ENCODE assay signal across 8 mouse cellular contexts in the genomic region with DNA sequence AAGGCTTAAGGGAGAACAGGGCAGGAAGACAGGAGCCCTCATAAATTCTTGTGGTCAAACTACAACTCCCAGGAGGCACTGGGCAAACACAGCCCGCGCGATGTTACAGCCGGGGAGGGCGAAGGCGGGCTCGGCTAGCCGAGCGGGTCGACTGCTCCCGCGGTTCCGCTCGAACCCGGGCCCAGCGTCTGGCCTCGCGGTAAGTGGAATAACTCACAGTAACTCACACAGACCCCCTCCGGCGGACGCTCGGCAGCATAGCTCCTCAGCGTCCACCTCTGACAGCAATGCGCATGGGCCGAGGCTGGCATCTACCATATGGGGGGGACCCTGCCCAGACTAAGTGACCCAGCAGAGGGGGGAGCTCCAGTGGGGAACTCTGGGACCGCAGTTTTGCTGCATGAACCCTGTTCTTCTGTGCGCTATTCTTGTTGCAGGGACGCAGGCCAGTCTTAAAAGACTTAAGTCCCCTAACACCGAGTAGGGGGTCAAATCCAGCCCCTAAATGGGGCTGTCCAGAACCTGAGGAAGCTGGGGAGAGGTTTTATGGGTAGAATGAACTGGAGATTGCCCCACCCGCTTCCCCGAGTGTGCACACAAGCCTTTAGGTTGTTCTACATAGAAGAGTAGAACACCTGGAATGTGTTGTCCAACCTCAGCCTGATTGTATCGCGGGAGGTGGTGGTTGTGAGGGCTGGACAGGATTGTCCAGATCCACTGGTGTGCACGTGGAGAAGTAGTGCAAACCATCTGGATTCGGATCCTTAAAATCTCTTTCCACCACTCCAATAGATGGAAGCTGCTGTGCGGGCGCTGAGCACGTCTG. TPM values are rescaled to one million over a fixed set of nuclear protein-coding genes. Genes with fewer than 3 reads are reported as not detected.
DNase-seq lines count a peak whose midpoint lies in the region; ATAC-seq and TF ChIP-seq lines count a peak whose summit lies in the region.

Gene Bckdk, plus strand, starts transcription at position 112 of the 826 bp plus-strand sequence.

- peak; percentile 90 for DNase-seq in brain, embryonic 14.5 days (ENCODE audit: low read depth)
- peak; percentile 94 for DNase-seq in kidney, postnatal 0 days (ENCODE audit: low spot score)
- DNase-seq in liver, embryonic 11.5 days (ENCODE audit: low spot score), result peak; percentile 83
- DNase-seq in natural killer cell, adult 2 months (ENCODE audit: low spot score in 2 of 2), result peak; percentile 34 to 59

- H3K79me3 ChIP-seq in C2C12 (ENCODE audit: low read depth), result peaks cover 2% of the 10 kb centered on the region

- peaks cover 10% of the 10 kb centered on the region for H3K79me2 ChIP-seq in C2C12 (ENCODE audit: control insufficient read depth, insufficient read depth)

- peak within 1 kb of the TSS; percentile 95 for H3K9ac ChIP-seq in heart, embryonic 12.5 days
- H3K9ac ChIP-seq in kidney, postnatal 0 days (ENCODE audit: low read depth, low read length), result peak within 1 kb of the TSS; percentile 91
- H3K9ac ChIP-seq in liver, embryonic 11.5 days (ENCODE audit: low read depth, low read length), result peak within 1 kb of the TSS; percentile 96
- H3K9ac ChIP-seq in stomach, embryonic 15.5 days, result peak within 1 kb of the TSS; percentile 94

- TF ChIP-seq POLR2A in brain, embryonic 14.5 days (IDR thresholded peaks at IDR 0.05; ENCODE audit: borderline replicate concordance, extremely low read depth, insufficient read depth, insufficient read length, poor library complexity, severe bottlenecking), result peak; percentile 59; the same call in 1 of the 2 replicates

- peak within 1 kb of the TSS; percentile 85 for H3K4me3 ChIP-seq in C2C12 (ENCODE audit: insufficient read depth, poor library complexity, severe bottlenecking)
- peak within 1 kb of the TSS; percentile 77 for H3K4me3 ChIP-seq in erythroblast, embryonic 14.5 days (replicated peaks)
- peak within 1 kb of the TSS; percentile 84 for H3K4me3 ChIP-seq in heart, embryonic 12.5 days
- H3K4me3 ChIP-seq in kidney, postnatal 0 days (replicated peaks; ENCODE audit: low read depth, low read length), result peak within 1 kb of the TSS; percentile 85
- H3K4me3 ChIP-seq in liver, embryonic 11.5 days (ENCODE audit: low read depth, low read length), result peak within 1 kb of the TSS; percentile 86
- H3K4me3 ChIP-seq in stomach, embryonic 15.5 days (replicated peaks), result peak within 1 kb of the TSS; percentile 84

- peaks cover 56% of the 10 kb centered on the region for H3K4me1 ChIP-seq in erythroblast, embryonic 14.5 days (ENCODE audit: control insufficient read depth)
- peaks cover 16% of the 10 kb centered on the region for H3K4me1 ChIP-seq in heart, embryonic 12.5 days (replicated peaks)
- 0 out of 2 replicates have a peak, but pooled peaks cover 4% of the 10 kb centered on the region for H3K4me1 ChIP-seq in kidney, postnatal 0 days (replicated peaks; ENCODE audit: insufficient read depth, low read length)
- H3K4me1 ChIP-seq in liver, embryonic 11.5 days (replicated peaks; ENCODE audit: control insufficient read depth, insufficient read depth, low read length), result peaks cover 25% of the 10 kb centered on the region
- peaks cover 8% of the 10 kb centered on the region; the same call in 1 of the 2 replicates for H3K4me1 ChIP-seq in stomach, embryonic 15.5 days

- peaks cover 7% of the 10 kb centered on the region for H3K27me3 ChIP-seq in C2C12 (ENCODE audit: control insufficient read depth, insufficient read depth, insufficient read length)
- no peaks in the 10 kb centered on the region for H3K27me3 ChIP-seq in erythroblast, embryonic 14.5 days (ENCODE audit: control insufficient read depth)
- H3K27me3 ChIP-seq in heart, embryonic 12.5 days (replicated peaks), result no peaks in the 10 kb centered on the region
- no peaks in the 10 kb centered on the region for H3K27me3 ChIP-seq in kidney, postnatal 0 days (ENCODE audit: insufficient read depth, low read length)
- H3K27me3 ChIP-seq in liver, embryonic 11.5 days (replicated peaks; ENCODE audit: control insufficient read depth, insufficient read depth, low read length), result no peaks in the 10 kb centered on the region
- no peaks in the 10 kb centered on the region for H3K27me3 ChIP-seq in stomach, embryonic 15.5 days (replicated peaks)

- H3ac ChIP-seq in C2C12 (ENCODE audit: control insufficient read depth, insufficient read length, low read depth), result peak within 1 kb of the TSS; percentile 76

- ATAC-seq in heart, embryonic 12.5 days (ENCODE audit: insufficient number of reproducible peaks, low FRiP score), result peak; percentile 85
- ATAC-seq in kidney, postnatal 0 days (replicated peaks; ENCODE audit: low FRiP score, low read depth), result peak; percentile 90
- ATAC-seq in liver, embryonic 11.5 days (replicated peaks; ENCODE audit: low FRiP score), result peak; percentile 86
- peak; percentile 89 for ATAC-seq in stomach, embryonic 15.5 days (ENCODE audit: insufficient read depth, low FRiP score, low read depth)

- no peak for TF ChIP-seq CTCF in C2C12 (IDR thresholded peaks at IDR 0.05; ENCODE audit: control insufficient read depth, insufficient read depth, insufficient read length)
- TF ChIP-seq CTCF in brain, embryonic 14.5 days (IDR thresholded peaks at IDR 0.05; ENCODE audit: borderline replicate concordance, extremely low read depth, insufficient read depth, insufficient read length), result peak; percentile 12; the same call in 1 of the 2 replicates
- 0 out of 2 replicates have a peak, but pooled peaks have one; percentile 9 for TF ChIP-seq CTCF in kidney, postnatal 0 days (IDR thresholded peaks at IDR 0.05; ENCODE audit: low read depth)

- peak within 1 kb of the TSS; percentile 74 for H3K27ac ChIP-seq in heart, embryonic 12.5 days (ENCODE audit: poor library complexity, severe bottlenecking)
- H3K27ac ChIP-seq in kidney, postnatal 0 days, result peak within 1 kb of the TSS; percentile 82
- H3K27ac ChIP-seq in liver, embryonic 11.5 days (ENCODE audit: low read depth, low read length), result peak within 1 kb of the TSS; percentile 83
- peak within 1 kb of the TSS; percentile 89 for H3K27ac ChIP-seq in stomach, embryonic 15.5 days

- H3K36me3 ChIP-seq in C2C12 (ENCODE audit: control insufficient read depth, insufficient read depth), result peaks cover 30% of the 10 kb centered on the region
- H3K36me3 ChIP-seq in erythroblast, embryonic 14.5 days (ENCODE audit: control insufficient read depth), result peaks cover 46% of the 10 kb centered on the region
- peaks cover 43% of the 10 kb centered on the region for H3K36me3 ChIP-seq in heart, embryonic 12.5 days
- peaks cover 24% of the 10 kb centered on the region for H3K36me3 ChIP-seq in kidney, postnatal 0 days (ENCODE audit: insufficient read depth, low read length)
- H3K36me3 ChIP-seq in liver, embryonic 11.5 days (ENCODE audit: control insufficient read depth, insufficient read depth, low read length), result peaks cover 37% of the 10 kb centered on the region
- peaks cover 41% of the 10 kb centered on the region for H3K36me3 ChIP-seq in stomach, embryonic 15.5 days

- H3K4me2 ChIP-seq in heart, embryonic 12.5 days, result peak within 1 kb of the TSS; percentile 94
- peak within 1 kb of the TSS; percentile 88 for H3K4me2 ChIP-seq in kidney, postnatal 0 days (ENCODE audit: low read length)
- peak within 1 kb of the TSS; percentile 97 for H3K4me2 ChIP-seq in liver, embryonic 11.5 days
- peak within 1 kb of the TSS; percentile 74 for H3K4me2 ChIP-seq in stomach, embryonic 15.5 days

- WGBS in heart, embryonic 12.5 days, result 6% methylated on average over 38 of the region's 38 CpGs
- 5% methylated on average over 38 of the region's 38 CpGs for WGBS in kidney, postnatal 0 days
- 8% methylated on average over 38 of the region's 38 CpGs for WGBS in liver, embryonic 11.5 days
- WGBS in stomach, embryonic 15.5 days, result 6% methylated on average over 38 of the region's 38 CpGs

- no peaks in the 10 kb centered on the region for H3K9me3 ChIP-seq in erythroblast, embryonic 14.5 days (ENCODE audit: control insufficient read depth, low read length)
- no peaks in the 10 kb centered on the region for H3K9me3 ChIP-seq in heart, embryonic 12.5 days (replicated peaks)
- H3K9me3 ChIP-seq in kidney, postnatal 0 days (replicated peaks; ENCODE audit: low read length), result no peaks in the 10 kb centered on the region
- H3K9me3 ChIP-seq in liver, embryonic 11.5 days (ENCODE audit: control insufficient read depth, low read length), result no peaks in the 10 kb centered on the region
- no peaks in the 10 kb centered on the region for H3K9me3 ChIP-seq in stomach, embryonic 15.5 days

TF ChIP-seq in C2C12, 6 proteins besides CTCF, POLR2A, EP300 and RAD21:
- TF ChIP-seq USF1 (IDR thresholded peaks at IDR 0.05; ENCODE audit: low read depth) (no peak), MAX (IDR thresholded peaks at IDR 0.05) (no peak), CEBPB (IDR thresholded peaks at IDR 0.05; ENCODE audit: low read depth) (no peak), FOSL1 (IDR thresholded peaks at IDR 0.05; ENCODE audit: insufficient read depth, low read length, poor library complexity, severe bottlenecking) (no peak), MYOG (IDR thresholded peaks at IDR 0.05; ENCODE audit: control insufficient read depth, extremely low read depth, insufficient read length) (no peak), MYOD1 (IDR thresholded peaks at IDR 0.05; ENCODE audit: control insufficient read depth, insufficient read length, low read depth) (no peak)

RNA-seq across cellular contexts. Expression of gene Bckdk, which starts in this region (rescaled TPM):
- polyA plus RNA-seq in C2C12 (2012; fragmentation: generic; extraction: Trizol), result 52.4 TPM
- polyA plus RNA-seq in brain, embryonic 14.5 days (2012; rRNA removed), result 59.5 and 79.8 TPM in 2 replicates
- polyA plus RNA-seq in erythroblast, embryonic 14.5 days (2012), result 13.1 and 18.3 TPM in 2 replicates
- 129 and 142 TPM in 2 replicates for polyA plus RNA-seq in heart, embryonic 12.5 days (2016; fragmentation: Nextera tagmentation; extraction: Ambion mirVana)
- 120 and 125 TPM in 2 replicates for polyA plus RNA-seq in kidney, postnatal 0 days (2015; fragmentation: Nextera tagmentation; extraction: Ambion mirVana)
- polyA plus RNA-seq in liver, embryonic 11.5 days (2014; fragmentation: Nextera tagmentation; extraction: Ambion mirVana), result 126 and 132 TPM in 2 replicates
- polyA plus RNA-seq in stomach, embryonic 15.5 days (2015; fragmentation: Nextera tagmentation; extraction: Ambion mirVana), result 145 and 157 TPM in 2 replicates

Comparison
In these comparisons a context has a peak if more than half of its experiments do, and no peak if none do; other contexts are left out.
1. Peak in every context shown above with its lines: DNase-seq, ATAC-seq, H3K4me3 ChIP-seq and H3K27ac ChIP-seq.